Mouse (Mus musculus): Measurements from ENCODE around the gene Csrp2. TPM values are rescaled to one million over a fixed set of nuclear protein-coding genes. Genes with fewer than 3 reads are reported as not detected.

Csrp2 gene
- total RNA-seq, 1 experiment, result 252 TPM

DNA sequence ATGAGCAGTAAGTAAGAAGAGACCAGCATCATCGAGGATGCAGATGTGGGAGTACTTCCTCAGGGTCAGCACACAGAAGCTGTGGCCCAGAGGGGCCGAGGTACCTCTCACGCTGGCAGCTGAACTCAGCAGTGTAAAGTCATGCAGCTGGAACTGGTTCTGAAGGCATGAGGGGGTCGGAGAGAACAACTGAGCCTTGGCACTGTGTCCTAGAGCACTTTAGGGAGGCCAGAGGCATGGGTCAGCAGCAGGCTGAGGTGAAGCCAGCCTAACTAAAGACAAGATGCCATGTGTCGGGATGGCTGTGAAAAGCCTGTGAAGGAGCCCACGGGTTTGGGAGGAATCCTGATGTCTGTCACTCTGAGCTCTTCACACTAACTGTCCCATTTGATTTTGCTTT, 51.9 kb downstream of the Csrp2 start:
- TF ChIP-seq MAFK (IDR thresholded peaks at IDR 0.05; ENCODE audit: insufficient read depth, low read depth, low read length) (no peak), ZNF384 (IDR thresholded peaks at IDR 0.05; ENCODE audit: low read depth, low read length) (no peak), HCFC1 (IDR thresholded peaks at IDR 0.05; ENCODE audit: borderline replicate concordance, insufficient read depth, low read length) (no peak), CHD2 (IDR thresholded peaks at IDR 0.05; ENCODE audit: low read depth, low read length) (no peak), ZC3H11A (IDR thresholded peaks at IDR 0.05; ENCODE audit: borderline replicate concordance, low read depth, low read length) (no peak)
- DNase-seq (ENCODE audit: low read depth, low spot score), result no peak
- Histone ChIP-seq H3K27ac (ENCODE audit: insufficient read depth, low read depth, low read length, poor library complexity, severe bottlenecking) (no peak overlapping the region), H3K36me3 (ENCODE audit: control insufficient read depth, insufficient read depth, low read length, poor library complexity, severe bottlenecking) (peaks cover 9% of the 10 kb centered on the region; the same call in 1 of the 2 replicates), H3K9me3 (ENCODE audit: control insufficient read depth, insufficient read depth, low read depth, low read length) (no peaks in the 10 kb centered on the region), H3K4me3 (ENCODE audit: insufficient read depth in 1 of 2, low read depth in 1 of 2, low read length in 2 of 2, poor library complexity in 1 of 2, severe bottlenecking in 1 of 2) (no peak overlapping the region), H3K4me1 (ENCODE audit: control insufficient read depth in 2 of 2, insufficient read depth in 2 of 2, low read length in 2 of 2, poor library complexity in 1 of 2) (no peaks in the 10 kb centered on the region), H3K9ac (ENCODE audit: insufficient read depth, low read depth, low read length, poor library complexity, severe bottlenecking) (no peak overlapping the region)
- in situ Hi-C loops (cut with MboI; ENCODE audit: low sequenced_read_pairs in 2 of 2, unreplicated experiment in 2 of 2), result loop anchor here (10.0 to 25.0 kb wide), 3 partner anchors 133 to 184 kb away; no protein-coding TSS in a partner anchor

DNA sequence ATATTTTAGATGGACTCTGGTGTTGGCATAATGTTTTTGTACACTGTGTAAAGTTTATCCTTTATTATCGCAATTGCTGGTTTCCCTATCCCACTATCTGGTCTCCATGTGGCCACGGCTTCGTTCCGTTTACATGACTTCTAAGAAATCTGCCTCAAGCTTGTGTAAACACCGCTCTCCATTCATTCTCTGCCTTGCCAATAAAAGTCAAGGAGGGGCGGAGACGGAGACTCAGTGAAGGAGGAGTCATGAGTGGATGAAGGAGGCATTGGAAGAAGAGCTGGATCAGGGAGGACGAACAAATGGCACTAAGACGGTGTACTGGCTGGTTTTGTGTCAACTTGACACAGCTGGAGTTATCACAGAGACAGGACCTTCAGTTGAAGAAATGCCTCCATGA, 52.4 kb downstream of the Csrp2 start:
- no peak overlapping the region for H3K27ac ChIP-seq (ENCODE audit: insufficient read depth, low read depth, low read length, poor library complexity, severe bottlenecking)
- DNase-seq (ENCODE audit: low read depth, low spot score), result no peak
- no peak overlapping the region for H3K4me3 ChIP-seq (ENCODE audit: insufficient read depth in 1 of 2, low read depth in 1 of 2, low read length in 2 of 2, poor library complexity in 1 of 2, severe bottlenecking in 1 of 2)
- in situ Hi-C loops (cut with MboI; ENCODE audit: low sequenced_read_pairs in 2 of 2, unreplicated experiment in 2 of 2), result loop anchor here (10.0 to 25.0 kb wide), 3 partner anchors 133 to 185 kb away; no protein-coding TSS in a partner anchor
- H3K9ac ChIP-seq (ENCODE audit: insufficient read depth, low read depth, low read length, poor library complexity, severe bottlenecking), result no peak overlapping the region
- H3K36me3 ChIP-seq (ENCODE audit: control insufficient read depth, insufficient read depth, low read length, poor library complexity, severe bottlenecking), result peaks cover 9% of the 10 kb centered on the region; the same call in 1 of the 2 replicates
- H3K9me3 ChIP-seq (ENCODE audit: control insufficient read depth, insufficient read depth, low read depth, low read length), result no peaks in the 10 kb centered on the region
- peaks cover 0 to 2% of the 10 kb centered on the region in 2 experiments; a peak in 3 of 4 replicates for H3K4me1 ChIP-seq (ENCODE audit: control insufficient read depth in 2 of 2, insufficient read depth in 2 of 2, low read length in 2 of 2, poor library complexity in 1 of 2)
- TF ChIP-seq HCFC1 (IDR thresholded peaks at IDR 0.05; ENCODE audit: borderline replicate concordance, insufficient read depth, low read length) (no peak), MAFK (IDR thresholded peaks at IDR 0.05; ENCODE audit: insufficient read depth, low read depth, low read length) (no peak), CHD2 (IDR thresholded peaks at IDR 0.05; ENCODE audit: low read depth, low read length) (no peak), ZC3H11A (IDR thresholded peaks at IDR 0.05; ENCODE audit: borderline replicate concordance, low read depth, low read length) (no peak), ZNF384 (IDR thresholded peaks at IDR 0.05; ENCODE audit: low read depth, low read length) (no peak)

DNA sequence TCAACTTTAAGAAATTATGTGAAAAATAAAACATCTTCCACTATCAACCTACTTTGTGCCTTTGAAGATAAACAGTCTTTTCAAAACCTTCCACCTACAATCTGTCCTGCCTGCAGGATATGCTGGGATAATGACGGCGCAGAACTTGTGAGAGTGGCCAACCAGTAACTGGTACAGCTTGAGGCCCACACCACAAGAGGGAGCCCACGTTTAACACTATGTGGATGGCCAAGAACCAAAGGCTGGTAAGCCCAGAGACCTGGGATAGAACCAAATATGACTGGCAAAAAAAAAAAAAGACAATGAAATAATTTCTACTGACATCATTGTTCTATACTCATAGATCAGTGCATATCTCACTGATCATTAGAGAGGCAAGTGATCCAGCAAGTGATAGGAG, 54.9 kb downstream of the Csrp2 start:
- no peaks in the 10 kb centered on the region for H3K9me3 ChIP-seq (ENCODE audit: control insufficient read depth, insufficient read depth, low read depth, low read length)
- no peak overlapping the region for H3K9ac ChIP-seq (ENCODE audit: insufficient read depth, low read depth, low read length, poor library complexity, severe bottlenecking)
- H3K4me3 ChIP-seq (ENCODE audit: insufficient read depth in 1 of 2, low read depth in 1 of 2, low read length in 2 of 2, poor library complexity in 1 of 2, severe bottlenecking in 1 of 2), result no peak overlapping the region
- TF ChIP-seq ZC3H11A (IDR thresholded peaks at IDR 0.05; ENCODE audit: borderline replicate concordance, low read depth, low read length) (no peak), CHD2 (IDR thresholded peaks at IDR 0.05; ENCODE audit: low read depth, low read length) (no peak), HCFC1 (IDR thresholded peaks at IDR 0.05; ENCODE audit: borderline replicate concordance, insufficient read depth, low read length) (no peak), ZNF384 (IDR thresholded peaks at IDR 0.05; ENCODE audit: low read depth, low read length) (no peak)
- no peak for DNase-seq (ENCODE audit: low read depth, low spot score)
- H3K27ac ChIP-seq (ENCODE audit: insufficient read depth, low read depth, low read length, poor library complexity, severe bottlenecking), result no peak overlapping the region
- in situ Hi-C loops (cut with MboI; ENCODE audit: low sequenced_read_pairs in 2 of 2, unreplicated experiment in 2 of 2), result loop anchor here (10.0 to 25.0 kb wide), 3 partner anchors 130 to 187 kb away; no protein-coding TSS in a partner anchor
- H3K36me3 ChIP-seq (ENCODE audit: control insufficient read depth, insufficient read depth, low read length, poor library complexity, severe bottlenecking), result peaks cover 9% of the 10 kb centered on the region; the same call in 1 of the 2 replicates
- H3K4me1 ChIP-seq (ENCODE audit: control insufficient read depth in 2 of 2, insufficient read depth in 2 of 2, low read length in 2 of 2, poor library complexity in 1 of 2), result peaks cover 3 to 5% of the 10 kb centered on the region in 2 experiments

DNA sequence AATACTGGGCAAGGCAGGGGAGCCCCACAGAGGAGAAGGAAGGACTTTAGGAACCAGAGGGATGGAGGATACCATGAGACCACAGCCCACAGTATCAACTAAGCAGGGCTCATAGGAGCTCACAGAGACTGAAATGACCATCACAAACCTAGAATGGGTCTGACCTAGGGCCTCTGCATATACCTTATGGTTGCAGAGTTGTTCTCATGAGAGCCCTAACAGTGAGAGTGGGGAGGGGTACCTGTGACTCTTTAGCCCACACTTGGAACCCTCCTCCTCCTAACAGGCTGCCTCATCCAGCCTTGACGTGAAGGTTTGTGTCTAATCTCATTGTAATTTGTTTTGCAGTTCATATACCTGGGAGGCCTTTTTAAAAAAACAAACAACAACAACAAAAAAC, 55.3 kb downstream of the Csrp2 start:
- in situ Hi-C loops (cut with MboI; ENCODE audit: low sequenced_read_pairs in 2 of 2, unreplicated experiment in 2 of 2), result loop anchor here (10.0 to 25.0 kb wide), 3 partner anchors 130 to 188 kb away; no protein-coding TSS in a partner anchor
- H3K27ac ChIP-seq (ENCODE audit: insufficient read depth, low read depth, low read length, poor library complexity, severe bottlenecking), result no peak overlapping the region
- H3K4me3 ChIP-seq (ENCODE audit: insufficient read depth in 1 of 2, low read depth in 1 of 2, low read length in 2 of 2, poor library complexity in 1 of 2, severe bottlenecking in 1 of 2), result no peak overlapping the region
- no peak overlapping the region for H3K9ac ChIP-seq (ENCODE audit: insufficient read depth, low read depth, low read length, poor library complexity, severe bottlenecking)
- H3K36me3 ChIP-seq (ENCODE audit: control insufficient read depth, insufficient read depth, low read length, poor library complexity, severe bottlenecking), result peaks cover 9% of the 10 kb centered on the region; the same call in 1 of the 2 replicates
- H3K9me3 ChIP-seq (ENCODE audit: control insufficient read depth, insufficient read depth, low read depth, low read length), result no peaks in the 10 kb centered on the region
- H3K4me1 ChIP-seq (ENCODE audit: control insufficient read depth in 2 of 2, insufficient read depth in 2 of 2, low read length in 2 of 2, poor library complexity in 1 of 2), result peaks cover 3 to 5% of the 10 kb centered on the region in 2 experiments
- TF ChIP-seq CHD2 (IDR thresholded peaks at IDR 0.05; ENCODE audit: low read depth, low read length), result no peak
- TF ChIP-seq HCFC1 (IDR thresholded peaks at IDR 0.05; ENCODE audit: borderline replicate concordance, insufficient read depth, low read length), result no peak
- no peak for TF ChIP-seq ZC3H11A (IDR thresholded peaks at IDR 0.05; ENCODE audit: borderline replicate concordance, low read depth, low read length)
- TF ChIP-seq ZNF384 (IDR thresholded peaks at IDR 0.05; ENCODE audit: low read depth, low read length), result no peak
- TF ChIP-seq MAFK (IDR thresholded peaks at IDR 0.05; ENCODE audit: insufficient read depth, low read depth, low read length), result no peak
- no peak for DNase-seq (ENCODE audit: low read depth, low spot score)
